Mouse (Mus musculus): Measurements from ENCODE around the gene Kif7.

Kif7 gene

GRCm38 (mm10) chr7:79721386-79721977, 6.0 kb upstream of the Kif7 start:
- no peak for DNase-seq

GRCm38 (mm10) chr7:79710831-79711230, 4.7 kb downstream of the Kif7 start:
- DNase-seq: no peak

- DNase-seq: peak; percentile 54
These were observed 5.4 kb downstream of the Kif7 start for GRCm38 (mm10) chr7:79710130-79710607.

GRCm38 (mm10) chr7:79705210-79705609, 10.3 kb downstream of the Kif7 start:
- DNase-seq: no peak

GRCm38 (mm10) chr7:79702755-79703154, 12.8 kb downstream of the Kif7 start:
- no peak for DNase-seq

- no peak for DNase-seq
These were observed 19.0 kb downstream of the Kif7 start for GRCm38 (mm10) chr7:79696495-79696894.

GRCm38 (mm10) chr7:79680231-79680630, 35.3 kb downstream of the Kif7 start:
- DNase-seq: no peak

- no peak for DNase-seq
These were observed 36.3 kb downstream of the Kif7 start for GRCm38 (mm10) chr7:79679186-79679585.

GRCm38 (mm10) chr7:79670900-79671604, 44.5 kb downstream of the Kif7 start:
- no peak for DNase-seq

- DNase-seq: no peak
These were observed 48.8 kb downstream of the Kif7 start for GRCm38 (mm10) chr7:79666690-79667089.

- DNase-seq: no peak
These were observed 54.1 kb downstream of the Kif7 start for GRCm38 (mm10) chr7:79661253-79661890.

GRCm38 (mm10) chr7:79660291-79661150, 55.0 kb downstream of the Kif7 start:
- peak; percentile 4 for DNase-seq

- DNase-seq: peak; percentile 94
These were observed 55.8 kb downstream of the Kif7 start, which contains the start of gene Ticrr for GRCm38 (mm10) chr7:79659578-79660290. TSS of gene Ticrr (plus strand) at chr7:79660196.

- DNase-seq: no peak
These were observed 60.9 kb downstream of the Kif7 start for GRCm38 (mm10) chr7:79654586-79654985.

- no peak for DNase-seq
These were observed 61.3 kb downstream of the Kif7 start for GRCm38 (mm10) chr7:79654185-79654584.

- peak; percentile 32 for DNase-seq
These were observed 66.5 kb downstream of the Kif7 start for GRCm38 (mm10) chr7:79649005-79649404.

Data from cerebellum, adult 9-10 months (tissue).